Mouse (Mus musculus) hindbrain, embryonic 16.5 days (tissue): ENCODE data around the gene Rpl23. TPM values are rescaled to one million over a fixed set of nuclear protein-coding genes. Genes with fewer than 3 reads are reported as not detected.

ENCODE experiments used
- ATAC-seq: fragments of 200-750 bp; cut with Nextera tagmentation; 2 replicates; pipeline ENCODE4 v1.8.0; 2017; ENCODE audit warnings: moderate TSS enrichment, moderate library complexity
- H3K27ac ChIP-seq: fragments of 300-500 bp; sonication (generic); 2 replicates; pipeline ENCODE4 v1.5.1; 2014; ENCODE audit warnings: low read depth, mild to moderate bottlenecking, control low read depth, low read length, moderate library complexity
- H3K27me3 ChIP-seq: fragments of 300-500 bp; sonication (generic); replicated peaks from 2 replicates; pipeline ENCODE4 v1.6.1; 2014; ENCODE audit warnings: low read length; ENCODE audit not compliant: control insufficient read depth, insufficient read depth
- H3K36me3 ChIP-seq: fragments of 300-500 bp; sonication (generic); 2 replicates; pipeline ENCODE4 v1.6.1; 2014; ENCODE audit warnings: mild to moderate bottlenecking, low read length, moderate library complexity, mixed read lengths; ENCODE audit not compliant: control insufficient read depth, insufficient read depth
- H3K4me1 ChIP-seq: fragments of 300-500 bp; sonication (generic); 2 replicates; pipeline ENCODE4 v1.6.1; 2014; ENCODE audit warnings: low read depth, low read length; ENCODE audit not compliant: control insufficient read depth, insufficient read depth
- H3K4me2 ChIP-seq: fragments of 300-500 bp; sonication (generic); 2 replicates; pipeline ENCODE4 v1.6.1; 2014; ENCODE audit warnings: mild to moderate bottlenecking, low read length, control low read depth, moderate library complexity
- H3K4me3 ChIP-seq: fragments of 300-500 bp; sonication (generic); 2 replicates; pipeline ENCODE4 v1.5.1; 2014; ENCODE audit warnings: mild to moderate bottlenecking, low read length, control low read depth, moderate library complexity
- H3K9ac ChIP-seq: fragments of 300-500 bp; sonication (generic); 2 replicates; pipeline ENCODE4 v1.6.1; 2014; ENCODE audit warnings: low read depth, mild to moderate bottlenecking, control low read depth, low read length, moderate library complexity
- H3K9me3 ChIP-seq: fragments of 300-500 bp; sonication (generic); 2 replicates; pipeline ENCODE4 v1.6.1; 2014; ENCODE audit warnings: mild to moderate bottlenecking, low read length, moderate library complexity; ENCODE audit not compliant: control insufficient read depth
- WGBS: fragments of 180-500 bp; shearing (Covaris S2); extraction: QIAGEN DNeasy Blood & Tissue Kit; methylation state at CpG from one replicate; pipeline ENCODE4 v1.1.7; 2014; 5-methylcytosine and 5-hydroxymethylcytosine counted together
- polyA plus RNA-seq: library from polyadenylated mRNA; unstranded; fragments of >200 nt; fragmentation: Nextera tagmentation; extraction: Ambion mirVana; gene quantifications from 2 replicates; pipeline ENCODE4 v1.2.1, GENCODE M21; 2015

Gene Rpl23
- polyA plus RNA-seq, 1 experiment from 2014 or later, result 252 TPM

DNA sequence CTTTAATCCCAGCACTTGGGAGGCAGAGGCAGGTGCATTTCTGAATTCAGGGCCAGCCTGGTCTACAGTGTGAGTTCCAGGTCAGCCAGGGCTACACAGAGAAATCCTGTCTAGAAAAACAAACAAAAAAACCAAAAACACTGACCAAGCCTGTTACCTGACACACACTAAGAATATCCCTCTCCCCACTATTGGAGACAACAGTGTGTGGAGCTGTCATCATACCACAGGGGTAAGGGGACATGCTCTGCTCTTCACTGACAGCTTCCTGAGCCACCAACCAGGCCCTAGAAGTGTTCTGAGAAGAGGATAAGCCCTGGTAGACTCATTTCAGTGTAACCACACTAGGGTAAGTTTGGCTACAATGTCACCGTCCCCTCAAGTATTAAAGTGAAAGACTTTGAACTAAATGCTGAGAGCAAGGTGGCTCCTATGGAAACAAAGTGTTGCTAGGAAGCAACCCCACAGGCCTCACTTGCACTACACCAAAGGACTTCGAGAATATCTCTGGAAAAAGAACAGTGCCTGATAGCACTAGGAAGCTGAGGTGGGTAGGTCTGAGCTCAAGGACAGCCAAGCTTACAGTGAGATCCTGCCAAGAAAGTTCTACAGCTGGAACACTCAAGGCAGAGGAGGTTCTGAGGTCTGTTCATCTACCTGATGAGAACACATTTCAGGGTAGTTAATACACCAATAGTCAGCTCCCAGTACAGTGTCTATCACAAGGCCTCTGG is 2.1 kb downstream of the Rpl23 start:
- Histone ChIP-seq H3K4me1 (peaks cover 21% of the 10 kb centered on the region), H3K27ac (no peak overlapping the region)

GRCm38 (mm10) chr11:97778918-97779317 is 3.3 kb downstream of the Rpl23 start:
- Histone ChIP-seq H3K36me3 (peaks cover 31% of the 10 kb centered on the region), H3K9me3 (no peaks in the 10 kb centered on the region), H3K4me1 (peaks cover 21% of the 10 kb centered on the region), H3K27ac (no peak overlapping the region), H3K27me3 (no peaks in the 10 kb centered on the region), H3K4me3 (no peak overlapping the region), H3K4me2 (no peak overlapping the region), H3K9ac (no peak overlapping the region)
- WGBS, result 91% methylated on average over 1 of the region's 1 CpGs
- ATAC-seq, result no peak

More for the DNA sequence above, 2.1 kb downstream of the Rpl23 start:
- H3K27me3 ChIP-seq, result no peaks in the 10 kb centered on the region
- H3K36me3 ChIP-seq, result peaks cover 31% of the 10 kb centered on the region
- H3K4me3 ChIP-seq, result no peak overlapping the region
- H3K9me3 ChIP-seq, result no peaks in the 10 kb centered on the region
- 0 out of 2 replicates have a peak overlapping the region, but pooled peaks have one; percentile 6 for H3K9ac ChIP-seq
- no peak overlapping the region; the same call in 1 of the 2 replicates for H3K4me2 ChIP-seq
- ATAC-seq, result no peak
- 78% methylated on average over 2 of the region's 2 CpGs for WGBS

- peaks cover 31% of the 10 kb centered on the region for H3K36me3 ChIP-seq
- H3K9me3 ChIP-seq, result no peaks in the 10 kb centered on the region
- no peak overlapping the region for H3K4me3 ChIP-seq
- H3K27me3 ChIP-seq, result no peaks in the 10 kb centered on the region
- WGBS, result 44% methylated on average over 2 of the region's 2 CpGs
- no peak overlapping the region for H3K4me2 ChIP-seq
- H3K27ac ChIP-seq, result no peak overlapping the region
- peaks cover 15% of the 10 kb centered on the region for H3K4me1 ChIP-seq
- no peak overlapping the region for H3K9ac ChIP-seq
- ATAC-seq, result no peak
Measured at GRCm38 (mm10) chr11:97777129-97777529, 5.1 kb downstream of the Rpl23 start.

GRCm38 (mm10) chr11:97776497-97777128 is 5.6 kb downstream of the Rpl23 start:
- Histone ChIP-seq H3K4me1 (peaks cover 15% of the 10 kb centered on the region), H3K27ac (no peak overlapping the region), H3K9me3 (no peaks in the 10 kb centered on the region), H3K9ac (no peak overlapping the region), H3K36me3 (peaks cover 31% of the 10 kb centered on the region), H3K27me3 (no peaks in the 10 kb centered on the region), H3K4me3 (no peak overlapping the region), H3K4me2 (no peak overlapping the region)
- WGBS, result 66% methylated on average over 5 of the region's 5 CpGs
- ATAC-seq, result no peak; the same call in 1 of the 2 replicates

GRCm38 (mm10) chr11:97775808-97776496 is 6.3 kb downstream of the Rpl23 start, which contains the start of gene 1700001P01Rik:
TSS of gene 1700001P01Rik (minus strand) at chr11:97775918.
- peaks cover 31% of the 10 kb centered on the region for H3K36me3 ChIP-seq
- no peak within 1 kb of the TSS for H3K4me2 ChIP-seq
- H3K4me3 ChIP-seq, result no peak within 1 kb of the TSS
- H3K4me1 ChIP-seq, result peaks cover 10% of the 10 kb centered on the region
- no peaks in the 10 kb centered on the region for H3K27me3 ChIP-seq
- H3K9me3 ChIP-seq, result no peaks in the 10 kb centered on the region
- WGBS, result 39% methylated on average over 17 of the region's 17 CpGs
- no peak for ATAC-seq
- H3K9ac ChIP-seq, result no peak within 1 kb of the TSS
- H3K27ac ChIP-seq, result no peak within 1 kb of the TSS

DNA sequence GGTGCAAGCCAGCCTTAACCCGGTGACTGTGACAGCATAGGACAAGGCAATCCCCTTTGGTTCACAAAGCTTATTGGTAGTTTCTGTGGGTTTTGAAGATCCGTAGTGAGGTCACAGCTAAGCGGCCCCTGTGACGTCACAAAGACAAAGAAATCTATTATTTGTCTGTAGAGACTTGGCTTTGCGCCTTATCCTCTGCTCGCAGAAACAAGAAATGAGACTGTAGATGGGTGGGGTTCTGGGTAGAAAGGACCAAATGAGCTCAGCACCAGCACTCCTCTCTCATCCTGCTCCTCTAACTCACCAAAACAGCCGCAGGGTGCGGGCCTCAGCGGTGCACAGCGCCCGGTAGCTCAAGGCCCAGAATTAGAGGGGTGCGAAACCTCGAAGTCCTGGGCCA is 7.1 kb downstream of the Rpl23 start:
- H3K27ac ChIP-seq, result no peak overlapping the region
- peak; percentile 58; the same call in 1 of the 2 replicates for ATAC-seq
- H3K9ac ChIP-seq, result no peak overlapping the region
- H3K9me3 ChIP-seq, result no peaks in the 10 kb centered on the region
- peaks cover 29% of the 10 kb centered on the region for H3K36me3 ChIP-seq
- H3K4me2 ChIP-seq, result no peak overlapping the region
- peaks cover 3% of the 10 kb centered on the region for H3K4me1 ChIP-seq
- H3K4me3 ChIP-seq, result no peak overlapping the region
- no peaks in the 10 kb centered on the region for H3K27me3 ChIP-seq
- WGBS, result 74% methylated on average over 13 of the region's 13 CpGs

GRCm38 (mm10) chr11:97771410-97771809 is 10.8 kb downstream of the Rpl23 start:
- 83% methylated on average over 14 of the region's 14 CpGs for WGBS
- no peak for ATAC-seq
- Histone ChIP-seq H3K27ac (no peak overlapping the region), H3K9me3 (no peaks in the 10 kb centered on the region), H3K4me2 (no peak overlapping the region), H3K27me3 (no peaks in the 10 kb centered on the region), H3K36me3 (no peaks in the 10 kb centered on the region; the same call in none of the 2 replicates), H3K4me3 (no peak overlapping the region), H3K9ac (no peak overlapping the region), H3K4me1 (no peaks in the 10 kb centered on the region)

GRCm38 (mm10) chr11:97769704-97770103 is 12.5 kb downstream of the Rpl23 start:
- Histone ChIP-seq H3K9ac (no peak overlapping the region), H3K4me2 (no peak overlapping the region), H3K27me3 (no peaks in the 10 kb centered on the region), H3K4me1 (peaks cover 9% of the 10 kb centered on the region), H3K9me3 (no peaks in the 10 kb centered on the region), H3K36me3 (no peaks in the 10 kb centered on the region; the same call in 1 of the 2 replicates), H3K27ac (no peak overlapping the region), H3K4me3 (no peak overlapping the region)
- 34% methylated on average over 2 of the region's 2 CpGs for WGBS
- no peak for ATAC-seq
